Mouse (Mus musculus): Measurements from ENCODE around the gene Npnt.

Npnt gene

DNA sequence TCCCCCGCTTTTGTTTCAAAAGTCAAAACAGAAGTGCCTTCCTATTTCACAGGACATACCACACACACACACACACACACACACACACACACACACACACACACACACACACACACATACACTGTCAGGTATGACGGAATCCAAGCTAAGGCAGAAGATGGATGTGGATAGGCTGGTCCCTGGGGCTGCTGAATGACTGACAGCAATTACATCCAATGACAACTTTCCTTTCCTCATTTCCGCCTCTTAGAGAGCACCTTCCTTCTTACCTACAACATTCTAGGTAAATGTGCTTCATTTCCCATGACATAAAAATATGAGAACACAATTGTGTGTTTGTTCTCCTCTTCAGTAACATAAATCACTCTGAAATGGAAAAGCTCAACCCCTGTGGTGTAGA is 56.4 kb downstream of the Npnt start:
- DNase-seq (ENCODE audit: low read depth, low spot score), result no peak

DNA sequence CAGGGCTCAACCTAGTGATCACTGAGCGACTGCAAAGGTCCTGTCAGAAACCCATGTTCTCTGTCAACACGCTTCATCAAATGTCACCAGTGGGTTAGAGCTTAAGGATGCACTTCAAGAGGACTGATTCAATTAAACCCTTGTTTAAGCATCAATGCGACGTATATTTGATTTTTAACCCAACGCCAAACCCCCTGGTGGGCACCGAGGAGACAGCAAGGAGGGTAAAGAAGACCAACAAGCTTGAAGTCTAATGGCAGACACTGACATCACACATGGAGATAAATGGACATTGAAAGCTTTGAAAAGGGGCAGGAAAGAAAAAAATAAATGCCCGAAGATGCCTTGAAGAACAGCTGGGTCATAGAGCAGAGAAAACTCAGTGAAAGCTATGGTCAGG is 57.0 kb downstream of the Npnt start:
- DNase-seq (ENCODE audit: low read depth, low spot score), result no peak

DNA sequence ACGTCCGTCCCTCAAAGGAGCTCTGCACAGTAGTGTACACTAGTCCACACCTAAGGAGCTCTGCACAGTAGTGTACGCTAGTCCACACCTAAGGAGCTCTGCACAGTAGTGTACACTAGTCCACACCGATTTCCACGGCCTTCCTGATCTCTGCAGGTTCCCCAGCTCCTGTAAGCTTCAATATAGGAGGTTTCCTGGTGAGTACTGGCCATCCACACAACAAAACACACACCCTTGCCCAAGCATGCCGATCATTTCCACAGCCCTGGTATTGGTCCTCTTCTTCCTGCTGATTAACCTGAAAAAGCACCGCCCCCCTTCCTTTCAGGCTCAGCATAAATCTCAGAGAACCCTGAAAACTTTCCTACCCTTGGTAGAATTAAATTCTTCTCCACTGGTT is 57.6 kb downstream of the Npnt start:
- no peak for DNase-seq (ENCODE audit: low read depth, low spot score)

DNA sequence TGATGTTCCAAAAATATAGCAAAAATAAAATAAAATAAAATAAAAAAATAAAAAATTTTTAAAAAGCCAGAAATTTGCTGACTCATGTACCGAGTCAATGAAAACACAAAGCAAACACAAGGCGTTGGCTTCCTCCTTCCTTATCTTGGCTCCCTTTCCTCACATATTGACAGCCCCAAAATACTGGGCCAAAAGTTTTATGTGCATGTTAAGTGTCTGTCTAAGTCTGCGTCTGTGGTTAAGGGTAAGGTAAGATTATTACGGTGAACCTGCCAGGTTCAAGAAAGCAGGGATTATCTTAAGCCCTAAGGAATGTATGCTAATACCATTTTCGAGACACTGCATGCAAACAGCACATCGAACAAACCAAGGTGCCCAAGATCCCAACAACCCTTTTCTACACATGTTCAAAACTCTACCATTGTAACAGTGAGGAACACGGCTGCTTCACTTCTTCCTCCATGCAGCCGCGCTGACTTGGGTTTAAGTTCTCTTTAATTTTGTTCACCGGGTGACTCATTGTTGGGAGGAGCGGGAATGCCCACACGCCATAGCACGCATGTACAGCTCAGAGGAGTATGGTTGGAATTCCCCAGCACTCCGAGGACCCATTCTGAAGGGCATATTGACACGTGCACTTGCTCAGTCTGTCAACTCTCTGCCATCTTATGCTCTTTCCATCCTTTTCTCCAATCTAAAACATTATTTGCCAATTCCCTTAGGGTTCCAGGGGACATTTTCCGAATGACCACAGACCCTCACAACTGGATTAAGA is 62.8 kb downstream of the Npnt start:
- DNase-seq (ENCODE audit: low read depth, low spot score), result no peak

DNA sequence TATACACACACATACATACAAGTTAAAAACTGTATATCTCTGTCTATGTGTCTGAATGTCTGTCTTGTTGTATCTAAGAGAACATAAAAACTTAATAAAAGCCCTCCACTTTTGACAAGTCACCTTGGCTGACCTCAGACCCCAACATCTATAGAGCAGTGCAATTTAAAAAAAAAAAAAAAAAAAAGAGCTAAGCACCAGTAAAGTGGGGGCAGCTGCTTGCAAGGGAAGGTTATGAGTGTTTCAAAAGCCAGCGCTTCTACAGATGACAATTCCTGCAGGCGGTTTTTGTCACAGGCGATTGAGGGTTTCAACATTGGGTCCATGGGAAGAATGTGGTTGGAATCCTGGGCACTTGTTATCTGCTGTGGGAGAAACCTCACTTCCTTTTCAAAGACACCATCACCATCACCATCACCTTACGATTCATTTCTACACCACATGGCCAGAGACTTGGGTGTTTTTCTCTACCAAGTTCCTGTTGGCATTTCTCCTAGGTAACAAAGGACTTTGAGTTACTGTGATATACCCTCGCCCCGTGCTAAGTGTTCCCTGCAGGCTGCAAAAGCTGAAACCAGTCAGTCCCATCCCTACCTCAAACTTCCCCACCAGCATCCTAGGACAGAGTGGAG is 63.6 kb downstream of the Npnt start:
- no peak for DNase-seq (ENCODE audit: low read depth, low spot score)

- no peak for DNase-seq (ENCODE audit: low read depth, low spot score)
Measured at GRCm38 (mm10) chr3:132884459-132884858, 65.6 kb downstream of the Npnt start.

GRCm38 (mm10) chr3:132883256-132883655 is 66.8 kb downstream of the Npnt start:
- DNase-seq (ENCODE audit: low read depth, low spot score), result no peak

DNA sequence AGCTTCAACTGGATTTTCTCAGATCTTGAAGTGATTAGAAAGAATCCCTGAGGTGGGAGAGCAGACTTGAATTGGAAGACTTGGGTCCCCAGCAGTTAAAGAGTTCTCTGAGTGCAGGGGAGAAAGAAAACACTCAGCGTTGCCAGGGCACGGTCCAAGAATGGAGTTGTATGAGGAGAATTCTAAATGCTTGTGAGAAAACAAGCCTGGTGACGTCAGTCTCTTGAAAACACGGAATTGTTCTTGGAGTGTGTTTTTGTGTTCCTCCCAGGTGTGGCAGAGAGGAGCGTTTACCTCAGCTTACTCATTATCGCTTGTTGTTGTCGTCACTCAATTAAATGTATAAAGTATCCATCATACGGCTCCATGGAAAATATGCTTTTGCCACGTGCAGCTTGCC is 69.3 kb downstream of the Npnt start:
- DNase-seq (ENCODE audit: low read depth, low spot score), result no peak

DNA sequence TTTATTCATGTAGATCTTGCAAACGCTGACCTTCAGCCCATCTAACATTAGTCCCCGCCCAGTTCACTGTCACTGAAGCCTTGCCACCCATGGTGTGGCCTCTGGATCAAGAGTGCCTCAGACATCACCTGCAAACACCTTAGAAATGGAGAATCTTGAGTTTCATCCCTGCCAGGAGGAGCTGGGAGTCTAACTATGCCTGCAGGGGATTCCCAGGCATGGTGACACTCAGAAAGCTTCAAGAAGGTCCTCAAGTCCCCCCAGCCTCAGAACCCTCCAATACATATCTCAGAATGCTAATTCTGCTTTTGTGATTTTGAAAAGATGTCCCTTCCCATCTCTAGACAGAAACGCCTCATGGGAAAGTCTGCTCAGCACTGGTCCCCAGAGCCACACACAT is 69.7 kb downstream of the Npnt start:
- DNase-seq (ENCODE audit: low read depth, low spot score), result no peak

DNA sequence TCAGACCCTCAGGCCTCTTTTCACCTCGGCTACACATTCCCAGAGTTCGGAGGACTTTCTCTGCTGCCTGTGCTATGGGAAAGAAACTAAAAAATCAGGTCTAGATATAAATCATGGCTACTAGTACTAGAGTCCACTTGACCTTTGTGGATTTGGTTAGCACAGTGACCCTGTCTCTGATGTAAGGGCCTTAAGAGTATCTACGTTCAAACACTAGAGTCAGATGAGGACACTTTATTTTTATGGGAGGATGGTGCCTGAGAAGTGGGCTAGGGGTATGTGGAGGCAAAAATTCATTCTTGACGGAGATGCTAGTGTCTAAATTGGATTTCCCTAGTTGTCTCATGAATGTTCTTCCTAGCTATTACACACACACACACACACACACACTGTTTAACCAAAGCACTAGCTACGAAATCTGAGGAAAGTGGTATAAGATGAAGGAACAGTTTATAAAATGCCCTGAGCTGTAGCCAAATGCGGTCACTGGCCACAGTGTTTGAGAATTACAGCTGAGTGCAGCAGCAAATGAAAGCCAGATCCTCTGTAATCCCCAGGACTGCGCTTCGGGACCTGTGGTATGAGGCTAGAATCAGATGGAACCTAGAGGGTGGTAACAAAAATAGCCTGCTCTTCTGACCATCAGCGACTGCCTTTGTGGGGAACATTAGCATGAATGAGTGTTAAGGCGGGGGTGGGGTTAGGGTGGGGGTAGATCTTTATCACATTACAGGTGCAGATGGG is 73.0 kb downstream of the Npnt start:
- DNase-seq (ENCODE audit: low read depth, low spot score), result no peak

DNA sequence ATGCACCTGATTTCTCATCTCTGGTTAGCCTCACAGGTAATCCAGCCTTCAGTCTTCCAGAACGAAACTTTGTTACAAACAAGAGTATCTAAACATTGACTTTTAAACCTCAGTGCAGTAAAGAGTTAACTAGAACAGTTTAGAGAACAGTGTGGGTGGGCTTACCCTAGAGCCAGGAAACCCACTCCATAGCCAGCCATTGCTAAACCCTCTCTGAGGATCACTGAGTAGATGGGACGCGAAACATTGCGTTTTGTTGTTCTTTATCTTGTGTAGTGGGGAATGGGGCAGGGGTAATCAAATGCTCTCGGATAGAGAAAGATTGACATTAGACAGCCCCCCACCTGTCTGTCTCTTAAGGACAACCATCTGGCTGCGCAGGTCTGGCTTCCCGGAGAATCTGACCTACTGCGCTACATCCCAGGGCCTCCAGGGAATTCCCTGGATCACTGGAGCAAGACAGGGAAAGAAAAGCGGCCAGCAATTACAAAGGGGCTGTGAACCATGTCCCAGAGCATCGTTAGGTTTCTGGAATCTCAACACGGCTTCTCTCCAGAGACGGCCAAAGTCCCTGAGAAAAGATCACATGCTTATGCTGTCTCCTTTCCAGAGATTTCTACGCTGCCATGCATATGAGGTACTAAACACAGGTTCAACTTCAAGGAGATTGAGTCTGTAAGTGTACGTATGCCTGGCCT is 73.9 kb downstream of the Npnt start:
- DNase-seq (ENCODE audit: low read depth, low spot score), result no peak

GRCm38 (mm10) chr3:132873251-132873650 is 76.8 kb downstream of the Npnt start:
- DNase-seq (ENCODE audit: low read depth, low spot score), result no peak

- peak; percentile 17 for DNase-seq (ENCODE audit: low read depth, low spot score)
Measured at GRCm38 (mm10) chr3:132871318-132871904, 78.7 kb downstream of the Npnt start.

- DNase-seq (ENCODE audit: low read depth, low spot score), result no peak
Measured at GRCm38 (mm10) chr3:132870079-132870478, 80.0 kb downstream of the Npnt start.

- DNase-seq (ENCODE audit: low read depth, low spot score), result no peak
Measured at GRCm38 (mm10) chr3:132868838-132869237, 81.3 kb downstream of the Npnt start.

DNA sequence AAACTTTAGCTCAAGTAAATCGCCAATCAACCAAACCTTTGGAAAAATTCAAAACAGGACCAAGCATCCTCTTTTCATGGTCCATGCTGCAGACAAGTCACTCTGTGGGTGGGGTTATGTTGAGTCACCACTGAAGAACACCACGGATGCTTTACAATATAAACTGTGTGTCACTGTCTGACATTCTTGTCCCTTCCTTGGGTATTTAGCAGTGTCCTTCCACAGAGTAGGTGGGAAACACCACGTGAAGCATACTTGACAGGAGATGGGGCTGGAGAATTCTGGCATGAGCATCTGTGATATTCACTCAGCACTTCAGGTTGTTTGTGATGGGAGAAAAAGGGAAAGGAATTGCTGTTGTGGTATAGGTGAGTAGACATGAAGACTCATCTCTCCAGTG is 83.1 kb downstream of the Npnt start:
- DNase-seq (ENCODE audit: low read depth, low spot score), result no peak

- DNase-seq (ENCODE audit: low read depth, low spot score), result no peak
Measured at GRCm38 (mm10) chr3:132865596-132865995, 84.5 kb downstream of the Npnt start.

- no peak for DNase-seq (ENCODE audit: low read depth, low spot score)
Measured at GRCm38 (mm10) chr3:132864986-132865385, 85.1 kb downstream of the Npnt start.

DNA sequence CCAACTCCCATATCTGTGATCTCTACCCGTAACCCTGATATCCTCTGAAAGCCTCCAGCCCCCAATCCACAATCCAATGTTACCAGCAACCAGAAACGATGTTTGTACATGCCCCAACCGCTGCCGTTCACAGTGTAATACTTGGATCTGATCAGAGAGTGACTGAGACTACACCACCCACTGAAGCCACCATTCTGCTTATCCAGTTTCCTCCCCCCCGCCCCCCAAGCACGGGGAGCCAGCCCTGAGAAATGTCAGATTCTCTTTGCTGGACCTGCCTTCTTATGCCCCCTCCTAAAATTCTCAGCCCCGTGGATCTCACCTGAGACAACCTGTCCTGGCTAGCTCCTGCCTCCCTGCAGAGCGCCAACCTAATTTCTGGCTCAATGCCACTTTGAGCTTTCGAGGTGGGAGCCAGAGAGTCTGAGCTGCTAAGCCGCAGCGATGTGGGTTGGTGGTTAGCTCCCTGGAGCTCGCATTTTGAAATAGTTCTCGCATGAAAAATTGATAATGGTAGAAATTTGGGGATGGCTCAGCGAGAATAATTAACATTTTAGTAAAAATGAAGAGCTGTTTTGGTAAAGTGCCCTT is 85.7 kb downstream of the Npnt start:
- no peak for DNase-seq (ENCODE audit: low read depth, low spot score)

GRCm38 (mm10) chr3:132863843-132864242 is 86.2 kb downstream of the Npnt start:
- no peak for DNase-seq (ENCODE audit: low read depth, low spot score)

DNA sequence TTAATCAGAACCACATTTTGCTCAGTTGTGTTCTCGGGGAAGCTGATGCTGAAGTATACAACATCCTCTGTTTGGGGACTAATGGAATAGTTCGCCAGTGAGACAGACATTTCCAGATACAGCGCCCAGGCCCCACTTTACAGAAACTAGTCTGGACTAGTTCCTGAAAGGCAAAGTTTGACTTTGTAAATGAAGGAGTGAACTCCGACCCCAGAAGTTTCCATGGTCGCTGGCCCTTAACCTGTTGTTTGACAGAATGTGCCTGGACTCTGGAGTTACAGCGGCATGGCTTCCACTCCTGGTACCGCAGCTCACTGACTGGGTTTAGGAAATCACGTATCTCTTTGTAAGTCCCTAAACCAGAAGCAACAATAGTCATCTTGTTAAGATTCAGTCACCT is 89.3 kb downstream of the Npnt start:
- no peak for DNase-seq (ENCODE audit: low read depth, low spot score)
